In the genomic region with DNA sequence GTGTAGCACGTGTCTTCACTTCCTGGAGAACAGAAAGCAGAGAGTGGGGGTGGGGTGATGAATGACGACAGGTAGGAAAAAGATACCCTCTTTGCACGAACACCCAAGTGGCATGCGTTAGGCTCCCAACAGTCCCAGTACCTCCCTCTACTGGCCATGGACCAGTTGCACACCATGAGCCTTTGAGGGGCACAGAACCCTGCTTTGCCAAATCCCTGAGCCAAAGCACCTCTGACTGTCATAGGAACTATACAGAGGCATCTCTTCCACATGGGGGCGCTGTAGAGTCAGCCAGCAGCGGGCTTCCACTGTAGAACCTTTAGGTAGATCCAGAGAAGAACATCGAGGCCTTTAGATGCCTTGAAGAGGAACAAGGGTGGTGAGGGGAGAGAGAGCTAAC, we compare ENCODE assay signal across 8 mouse cellular contexts.
DNase-seq lines count a peak whose midpoint lies in the region; ATAC-seq and TF ChIP-seq lines count a peak whose summit lies in the region.

No protein-coding gene starts in this region.

- ATAC-seq in kidney, embryonic 14.5 days (ENCODE audit: low FRiP score, low TSS enrichment) = no peak
- ATAC-seq in inflammation-experienced regulatory T-cells, adult 6 months = peak; percentile 67
- no peak for ATAC-seq in lung, embryonic 14.5 days (ENCODE audit: insufficient read depth)
- no peak for ATAC-seq in hindbrain, embryonic 12.5 days (ENCODE audit: low FRiP score)

- H3K27me3 ChIP-seq in kidney, embryonic 14.5 days (ENCODE audit: control insufficient read depth, insufficient read depth, low read length) = no peaks in the 10 kb centered on the region
- H3K27me3 ChIP-seq in lung, embryonic 14.5 days (ENCODE audit: insufficient read depth, low read length) = no peaks in the 10 kb centered on the region
- no peaks in the 10 kb centered on the region for H3K27me3 ChIP-seq in hindbrain, embryonic 12.5 days

- no peaks in the 10 kb centered on the region for H3K4me1 ChIP-seq in kidney, embryonic 14.5 days (ENCODE audit: control insufficient read depth, insufficient read depth, low read length)
- H3K4me1 ChIP-seq in lung, embryonic 14.5 days (ENCODE audit: insufficient read depth) = no peaks in the 10 kb centered on the region
- H3K4me1 ChIP-seq in hindbrain, embryonic 12.5 days = no peaks in the 10 kb centered on the region

- 26% methylated on average over 7 of the region's 7 CpGs for WGBS in kidney, embryonic 14.5 days
- WGBS in lung, embryonic 14.5 days = 20% methylated on average over 7 of the region's 7 CpGs
- WGBS in hindbrain, embryonic 12.5 days = 35% methylated on average over 7 of the region's 7 CpGs

- H3K36me3 ChIP-seq in kidney, embryonic 14.5 days (ENCODE audit: control insufficient read depth, insufficient read depth, low read length) = no peaks in the 10 kb centered on the region
- no peaks in the 10 kb centered on the region for H3K36me3 ChIP-seq in lung, embryonic 14.5 days (ENCODE audit: insufficient read depth)
- no peaks in the 10 kb centered on the region for H3K36me3 ChIP-seq in hindbrain, embryonic 12.5 days

- no peak overlapping the region for H3K9ac ChIP-seq in kidney, embryonic 14.5 days (ENCODE audit: low read depth, low read length)
- H3K9ac ChIP-seq in lung, embryonic 14.5 days = no peak overlapping the region
- no peak overlapping the region for H3K9ac ChIP-seq in hindbrain, embryonic 12.5 days

- no peak overlapping the region for H3K4me2 ChIP-seq in kidney, embryonic 14.5 days (replicated peaks; ENCODE audit: low read depth, low read length)
- H3K4me2 ChIP-seq in lung, embryonic 14.5 days = no peak overlapping the region
- no peak overlapping the region for H3K4me2 ChIP-seq in hindbrain, embryonic 12.5 days (replicated peaks)

- peak; percentile 71 for TF ChIP-seq CTCF in lung, embryonic 14.5 days (IDR thresholded peaks at IDR 0.05; ENCODE audit: low read depth)

- DNase-seq in kidney, adult 18-20 months = peak; percentile 48
- peak; percentile 19 for DNase-seq in MN1 (ENCODE audit: low spot score)
- peak; percentile 67 to 69 for DNase-seq in cerebellum, adult 18-20 months
- peak; percentile 56 for DNase-seq in lung, embryonic 14.5 days
- DNase-seq in spleen, postnatal 36 days (ENCODE audit: low spot score in 2 of 2) = peak; percentile 57 to 66

- no peak overlapping the region for H3K4me3 ChIP-seq in kidney, embryonic 14.5 days (ENCODE audit: low read length)
- H3K4me3 ChIP-seq in lung, embryonic 14.5 days (ENCODE audit: low read depth, low read length) = no peak overlapping the region
- no peak overlapping the region for H3K4me3 ChIP-seq in hindbrain, embryonic 12.5 days

- no peak overlapping the region for H3K27ac ChIP-seq in kidney, embryonic 14.5 days (ENCODE audit: low read depth, low read length)
- H3K27ac ChIP-seq in lung, embryonic 14.5 days (ENCODE audit: low read depth) = no peak overlapping the region
- no peak overlapping the region for H3K27ac ChIP-seq in hindbrain, embryonic 12.5 days

- H3K9me3 ChIP-seq in kidney, embryonic 14.5 days (ENCODE audit: control insufficient read depth, low read length) = no peaks in the 10 kb centered on the region
- H3K9me3 ChIP-seq in lung, embryonic 14.5 days (ENCODE audit: low read depth, low read length) = no peaks in the 10 kb centered on the region
- H3K9me3 ChIP-seq in hindbrain, embryonic 12.5 days (replicated peaks) = no peaks in the 10 kb centered on the region
